Mouse (Mus musculus) adrenal gland, postnatal 10 days (tissue): ENCODE results near the gene Lhx8. TPM values are rescaled to one million over a fixed set of nuclear protein-coding genes. Genes with fewer than 3 reads are reported as not detected.

Source experiments
- DNase-seq: peaks from one replicate; pipeline ENCODE4 v3.0.0; 2021; ENCODE audit warnings: mixed read lengths
- long read RNA-seq, 2 experiments: library from polyadenylated mRNA; stranded (forward); transcript quantifications; one replicate each; pipeline ENCODE4 v2.0.0; 2021
- total RNA-seq, 2 experiments: library from RNA; stranded (reverse); gene quantifications; 2 replicates each; pipeline ENCODE4 v1.2.3; 2021

The Lhx8 gene
- total RNA-seq, result 1 to 10 TPM in 1 of 2 experiments, under 1 TPM in 1; 0.75 to 1.7 TPM
- long read RNA-seq, experiment 1, result 0 reads
- long read RNA-seq, experiment 2, partial matches to known transcripts, result 1 of 1 reads
- long read RNA-seq, experiment 2, other reads (novel, unspliced or antisense), result 0 of 1 reads

DNA sequence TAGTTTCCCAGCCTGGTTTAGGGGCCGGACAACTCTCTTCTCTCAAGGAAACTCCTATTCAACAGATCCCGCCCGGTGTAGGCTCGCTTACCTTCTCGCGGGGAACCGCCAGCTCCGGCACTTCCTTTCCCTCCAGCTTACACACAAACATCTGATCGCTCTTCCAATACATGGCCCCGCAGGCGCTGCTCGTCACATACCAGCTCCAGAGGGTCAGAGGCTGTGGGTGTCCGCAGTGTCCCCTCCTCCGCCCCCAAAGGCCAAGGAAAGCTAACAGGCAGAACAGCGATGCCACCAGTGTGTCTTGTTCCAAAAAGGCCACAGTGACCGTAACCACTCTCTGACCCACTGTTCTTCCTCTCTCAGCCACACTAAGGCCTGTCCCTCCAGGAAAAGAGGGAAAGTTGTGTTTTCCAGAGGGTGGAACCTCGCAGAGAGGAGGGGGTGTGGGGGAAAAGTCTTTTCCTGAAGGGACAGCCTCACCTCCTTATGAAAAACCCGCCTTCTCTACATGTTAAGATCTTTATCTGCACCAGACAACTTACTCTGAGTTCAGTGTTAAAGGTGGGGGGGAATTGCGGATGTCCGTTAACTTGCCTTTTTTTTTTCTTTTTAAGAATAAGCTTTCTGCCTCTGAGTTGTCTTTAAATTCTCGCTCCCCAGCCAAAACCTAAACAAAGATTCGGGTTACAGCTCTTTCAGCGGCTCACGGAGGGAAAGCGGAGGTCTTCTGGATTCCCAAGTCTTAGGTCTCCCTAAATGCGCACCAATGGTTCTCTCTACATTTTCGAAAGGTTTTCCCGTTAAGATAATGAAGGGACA lies at the start of gene Lhx8:
TSS of gene Lhx8 (minus strand) at position 479 of the 822 bp plus-strand sequence.
- peak; percentile 19 for DNase-seq

DNA sequence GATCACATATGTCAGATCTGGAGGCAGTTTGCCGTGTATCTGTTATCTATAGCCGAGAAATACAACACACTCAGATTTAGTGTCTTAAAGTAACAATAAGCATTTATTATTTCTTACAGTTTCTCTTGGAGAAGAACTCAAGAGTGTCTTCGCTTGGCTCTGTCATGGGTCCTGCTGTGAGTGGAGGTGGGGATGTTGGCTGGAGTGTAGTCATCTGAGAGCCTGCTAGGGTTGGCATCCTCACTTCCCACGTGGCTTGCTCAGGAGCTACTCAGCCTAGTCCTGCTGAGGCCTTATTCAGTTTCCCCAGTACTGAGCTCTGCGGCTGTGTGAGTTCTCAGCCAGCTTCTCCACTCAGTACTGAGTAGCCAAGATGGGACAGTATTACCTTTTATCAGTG lies 43.1 kb upstream of the Lhx8 start:
- no peak for DNase-seq

DNA sequence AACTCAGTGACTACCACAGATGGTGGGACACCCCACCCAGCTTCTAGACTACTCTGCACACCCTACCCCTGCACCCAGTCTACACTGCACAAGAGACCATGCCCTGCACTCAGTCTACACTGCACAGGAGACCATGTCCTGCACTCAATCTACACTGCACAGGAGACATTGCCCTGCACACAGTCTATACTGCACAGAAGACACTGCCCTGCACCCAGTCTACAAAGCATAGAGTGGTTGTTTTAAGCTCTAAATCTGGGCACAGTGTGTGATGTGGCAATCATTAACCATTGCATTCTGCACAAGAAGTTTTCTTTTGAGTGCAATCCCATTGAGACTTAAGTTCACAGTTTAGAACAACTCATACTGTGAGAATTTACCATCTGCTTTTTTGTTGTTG lies 42.2 kb upstream of the Lhx8 start:
- no peak for DNase-seq

DNA sequence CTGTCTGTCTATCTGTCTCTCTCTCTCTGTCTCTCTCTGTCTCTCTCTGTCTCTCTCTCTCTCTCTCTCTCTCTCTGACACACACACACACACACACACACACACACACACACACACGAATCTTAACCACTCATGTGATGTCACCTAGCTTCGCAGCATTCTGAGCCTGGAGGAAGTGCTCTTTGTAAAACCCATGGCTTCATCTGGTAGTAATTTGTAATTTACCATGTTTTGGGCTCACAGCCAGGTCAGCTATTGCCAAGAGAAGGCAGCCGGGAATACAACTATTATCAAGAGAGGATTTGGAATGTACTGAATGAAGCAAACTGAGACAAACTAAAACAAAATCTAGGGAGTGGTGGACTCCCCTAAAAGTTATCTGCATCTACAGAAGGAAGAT lies 36.9 kb upstream of the Lhx8 start:
- peak; percentile 45 for DNase-seq

DNA sequence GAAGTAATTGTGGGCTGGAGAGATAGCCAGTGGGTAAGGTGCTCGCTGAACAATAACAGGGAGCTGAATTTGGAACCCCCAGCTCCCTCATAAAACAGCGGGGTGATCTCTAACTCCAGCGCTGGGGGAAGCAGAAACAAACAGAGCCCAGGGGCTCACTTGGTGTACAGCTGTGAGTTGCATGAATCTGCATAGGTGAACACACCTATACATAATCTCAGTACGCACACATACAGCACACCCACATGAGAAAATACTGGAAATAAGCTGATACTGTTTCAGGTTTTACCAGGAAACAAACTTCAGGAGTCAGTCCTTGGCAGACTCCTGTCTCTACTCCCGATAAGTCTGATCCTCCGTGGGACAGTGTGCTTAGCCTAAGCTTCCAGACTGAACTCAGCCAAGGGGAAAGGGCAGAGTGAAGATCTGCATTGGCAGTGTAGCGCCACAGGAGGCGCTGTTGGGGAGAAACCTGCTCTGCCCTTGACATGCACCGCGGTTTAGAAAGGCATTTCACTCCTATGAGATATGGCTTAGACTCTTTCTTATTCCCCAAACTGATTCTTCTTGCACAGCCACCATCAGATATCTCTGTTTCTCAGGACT lies 34.2 kb upstream of the Lhx8 start:
- DNase-seq, result peak; percentile 41

DNA sequence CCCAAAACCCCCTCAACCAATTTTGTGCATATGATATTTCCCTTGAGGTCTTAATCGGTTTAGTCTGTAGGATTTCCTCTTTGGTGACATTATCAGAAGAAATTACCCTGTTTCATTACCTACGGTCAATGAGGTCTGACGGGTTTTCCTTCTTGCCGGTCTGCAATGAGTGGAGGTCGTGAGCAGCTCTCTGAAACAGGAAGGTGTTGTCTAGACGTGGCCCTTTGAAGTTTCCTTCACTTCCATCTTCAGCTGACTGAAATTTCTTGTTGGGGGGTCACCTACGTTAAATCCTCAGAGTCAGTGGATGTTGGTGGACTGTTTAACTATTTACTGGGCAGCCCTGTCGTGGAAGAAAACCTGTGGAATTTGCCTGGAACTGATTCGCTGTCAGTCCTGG lies 33.0 kb upstream of the Lhx8 start:
- DNase-seq, result no peak

DNA sequence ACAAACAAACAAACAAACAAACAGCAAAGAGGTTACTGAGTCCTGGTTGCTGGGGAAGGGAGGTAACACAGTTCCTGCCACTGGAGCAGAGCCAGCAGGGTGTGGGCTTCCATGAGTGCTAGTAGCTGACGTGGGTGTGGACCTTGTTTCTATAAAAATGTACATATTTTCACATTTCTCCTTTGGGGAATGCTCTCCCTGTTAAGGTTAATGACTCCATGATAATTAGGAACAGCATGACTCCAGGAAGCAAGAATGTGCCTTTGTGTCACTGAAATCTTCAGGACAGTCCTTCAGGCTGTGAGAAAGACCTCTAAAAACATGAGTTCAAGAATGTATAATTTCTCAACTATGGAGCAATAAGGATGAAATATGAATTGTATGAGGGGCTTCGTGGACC lies 28.8 kb upstream of the Lhx8 start:
- DNase-seq, result no peak

DNA sequence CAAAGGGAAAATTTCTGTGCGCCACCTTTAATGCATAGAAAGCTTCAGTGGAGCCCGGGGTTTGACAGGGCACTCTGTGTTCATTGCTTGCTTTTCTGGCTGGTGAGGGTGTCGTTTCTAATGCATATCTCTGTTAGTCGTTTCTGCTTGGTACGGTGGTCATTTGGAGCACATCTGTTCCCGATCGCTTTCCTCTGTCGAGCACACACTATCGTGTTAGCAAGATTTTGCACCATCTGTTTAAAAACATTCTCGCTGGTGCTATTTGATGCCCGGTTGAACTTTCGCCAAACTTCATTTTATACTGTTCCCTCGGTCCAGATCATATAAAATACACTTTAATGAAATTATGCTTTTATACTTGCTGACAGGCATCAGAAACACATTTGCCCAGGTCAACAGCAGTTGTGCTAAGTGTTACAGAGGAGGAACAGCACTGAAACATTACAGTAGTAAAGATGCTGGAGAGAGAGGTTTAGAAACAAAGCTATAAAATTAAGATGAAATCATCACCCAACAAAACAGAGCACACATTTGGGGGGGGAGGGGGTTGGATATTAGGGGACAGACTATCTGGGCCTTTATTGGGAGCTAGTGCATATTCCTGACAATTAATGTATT lies 9.9 kb upstream of the Lhx8 start:
- DNase-seq, result no peak

DNA sequence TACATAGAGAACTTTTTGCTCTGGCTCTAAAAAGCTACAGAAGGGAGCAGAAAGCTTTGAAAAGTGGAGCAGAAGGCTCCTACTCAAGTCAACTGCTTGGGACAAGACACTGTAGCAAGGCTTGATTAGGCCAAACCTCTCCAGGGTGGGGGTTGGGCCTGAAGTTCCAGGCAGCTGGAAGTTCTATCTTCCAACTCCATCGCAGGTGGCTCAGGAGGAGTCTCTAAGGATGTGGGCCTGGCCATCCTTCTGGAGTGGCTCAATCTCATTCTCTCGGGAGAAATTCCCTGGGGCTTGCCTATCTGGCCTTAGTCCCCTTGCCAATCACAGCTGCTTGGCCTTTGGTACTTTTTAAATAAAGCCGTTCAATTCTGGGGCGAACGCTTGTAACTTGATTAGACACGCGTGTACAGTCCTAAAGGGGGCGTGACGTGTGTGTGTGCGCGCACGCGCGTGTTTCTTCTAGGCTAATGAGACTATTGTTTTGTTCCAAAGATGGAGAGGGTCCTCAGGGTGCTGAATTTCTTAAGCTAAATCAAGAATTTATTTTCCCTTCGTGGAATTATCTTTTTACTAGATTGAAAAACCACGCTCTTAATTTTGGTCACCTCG lies 9.3 kb upstream of the Lhx8 start:
- no peak for DNase-seq

DNA sequence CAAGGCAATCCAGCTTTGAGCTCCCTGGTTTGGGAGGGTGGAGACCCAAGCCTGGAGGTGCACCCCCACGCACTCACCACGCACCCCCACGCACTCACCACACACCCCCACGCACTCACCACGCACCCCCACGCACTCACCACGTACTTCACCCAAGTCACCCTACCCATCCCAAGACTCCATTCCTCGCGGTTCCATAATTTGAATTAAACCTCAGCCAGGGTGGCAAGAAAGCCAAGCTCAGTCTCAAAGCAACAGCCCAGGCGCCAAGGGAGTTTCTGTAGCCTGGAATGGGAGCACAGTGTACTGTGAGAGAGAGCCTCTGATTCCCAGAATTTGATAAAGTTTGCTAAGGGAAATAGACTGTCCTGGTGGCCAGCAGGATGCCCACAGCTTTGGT lies 4.3 kb upstream of the Lhx8 start:
- DNase-seq, result no peak

DNA sequence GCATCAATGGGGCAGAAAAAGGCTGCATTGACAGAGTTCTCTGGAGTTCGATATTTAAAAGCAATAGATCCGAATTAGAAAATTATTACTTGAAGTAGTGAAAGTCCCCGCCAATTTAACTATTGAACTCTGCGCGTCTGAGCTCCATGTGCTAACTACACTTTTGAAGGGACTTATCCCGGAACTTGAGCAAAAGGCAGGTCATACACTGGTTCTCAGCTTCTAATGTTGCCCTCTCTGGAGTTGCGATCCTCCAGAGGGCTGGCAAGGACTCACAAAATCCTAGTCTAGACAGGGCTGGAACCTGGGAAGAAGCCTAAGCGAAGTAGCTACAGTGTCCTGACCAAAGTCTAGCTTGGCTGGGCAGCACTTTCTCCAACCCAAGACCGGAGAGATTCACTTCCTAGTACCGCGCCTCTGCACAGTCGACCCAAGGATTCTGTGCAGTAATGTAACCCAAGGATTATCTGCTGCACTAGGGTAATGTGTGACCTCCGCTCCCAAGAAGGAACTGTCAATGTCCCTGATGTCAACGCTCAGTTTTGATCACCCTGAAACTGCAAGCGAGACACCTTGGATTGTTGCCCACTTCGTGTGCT lies 3.0 kb upstream of the Lhx8 start:
- DNase-seq, result no peak

DNA sequence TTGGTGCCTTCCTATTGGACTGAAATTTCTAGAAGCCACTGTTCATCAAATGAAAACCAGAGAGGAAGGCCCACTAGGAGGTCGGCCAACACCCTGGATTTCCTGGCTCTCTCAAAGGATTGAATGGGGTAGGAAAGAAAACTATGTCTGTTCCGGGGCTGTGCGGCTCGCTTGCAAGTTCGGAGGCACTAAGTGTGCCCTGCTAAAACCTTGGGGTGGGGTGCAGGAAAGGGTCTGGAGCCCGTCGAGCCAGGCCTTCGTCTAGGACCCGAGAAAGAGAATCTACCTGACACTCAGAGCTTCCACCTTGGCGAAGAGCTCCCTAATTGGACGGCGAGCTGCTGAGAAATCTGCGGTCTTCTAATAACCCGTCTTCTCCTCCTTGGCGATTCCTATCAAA lies 2.5 kb upstream of the Lhx8 start:
- DNase-seq, result peak; percentile 7

DNA sequence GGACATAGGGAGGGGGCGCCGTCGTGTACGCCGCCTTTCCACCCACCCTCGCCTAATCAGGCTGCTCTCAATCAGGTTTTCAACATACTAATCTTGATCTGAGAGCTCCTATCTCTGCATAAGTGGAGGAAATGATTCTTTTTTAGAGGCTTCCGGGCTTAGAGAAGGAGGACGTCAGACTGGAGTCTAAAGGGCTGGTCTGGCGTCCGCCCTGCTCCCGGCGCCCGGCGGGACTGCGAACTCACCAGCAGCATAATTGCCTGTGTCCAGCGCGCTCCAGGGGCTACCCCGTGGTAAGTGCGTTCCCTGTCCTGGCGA lies 1.7 kb upstream of the Lhx8 start:
- DNase-seq, result peak; percentile 27

DNA sequence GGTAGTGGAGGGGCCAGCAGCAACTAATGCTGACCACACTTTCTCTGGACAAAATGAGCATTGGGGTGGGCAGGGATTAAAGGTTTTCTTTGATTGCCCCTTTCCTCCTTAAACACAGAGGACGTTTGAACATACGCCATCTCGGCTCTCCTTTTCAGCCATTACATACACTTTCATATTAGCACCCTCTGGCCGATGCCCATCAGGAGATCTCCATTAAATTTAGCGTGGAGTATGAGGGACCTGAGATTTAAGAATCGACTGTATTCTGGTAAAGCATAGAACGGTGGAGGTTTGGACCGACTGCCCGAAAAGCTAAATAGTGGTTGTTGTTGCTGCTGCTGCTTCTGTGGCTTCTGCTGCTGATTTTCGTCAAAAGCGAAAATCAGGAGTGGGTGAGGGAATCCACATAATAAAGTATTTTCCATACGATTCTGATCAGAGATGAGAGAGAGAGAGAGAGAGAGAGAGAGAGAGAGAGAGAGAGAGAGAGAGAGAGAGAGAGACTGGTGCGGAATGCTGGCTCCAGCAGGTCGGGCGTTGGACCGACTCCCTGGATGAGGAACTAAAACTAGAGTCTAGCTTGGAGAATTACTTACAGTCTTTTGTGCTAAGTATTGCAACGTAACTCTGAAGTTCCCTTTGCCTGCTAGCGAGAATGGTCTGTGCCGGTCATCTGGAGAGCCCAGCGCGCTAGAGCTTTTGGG lies 1.2 kb upstream of the Lhx8 start:
- no peak for DNase-seq

DNA sequence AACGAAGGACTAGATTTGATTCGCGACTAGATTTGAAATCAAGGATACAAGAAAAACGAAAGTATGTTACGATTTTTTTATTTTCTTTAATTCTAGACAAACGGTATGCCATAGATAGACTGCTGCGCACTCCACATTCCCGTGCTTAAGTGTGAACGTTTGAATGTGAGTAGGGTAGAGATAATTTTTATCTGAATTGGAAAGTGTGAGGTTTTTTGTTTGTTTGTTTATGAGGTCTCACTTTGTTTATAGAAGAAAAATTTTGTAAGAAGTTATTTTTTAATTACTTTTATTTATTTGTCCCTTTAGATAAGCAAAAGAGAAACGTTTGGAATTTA lies 513 bp upstream of the Lhx8 start:
- DNase-seq, result no peak

DNA sequence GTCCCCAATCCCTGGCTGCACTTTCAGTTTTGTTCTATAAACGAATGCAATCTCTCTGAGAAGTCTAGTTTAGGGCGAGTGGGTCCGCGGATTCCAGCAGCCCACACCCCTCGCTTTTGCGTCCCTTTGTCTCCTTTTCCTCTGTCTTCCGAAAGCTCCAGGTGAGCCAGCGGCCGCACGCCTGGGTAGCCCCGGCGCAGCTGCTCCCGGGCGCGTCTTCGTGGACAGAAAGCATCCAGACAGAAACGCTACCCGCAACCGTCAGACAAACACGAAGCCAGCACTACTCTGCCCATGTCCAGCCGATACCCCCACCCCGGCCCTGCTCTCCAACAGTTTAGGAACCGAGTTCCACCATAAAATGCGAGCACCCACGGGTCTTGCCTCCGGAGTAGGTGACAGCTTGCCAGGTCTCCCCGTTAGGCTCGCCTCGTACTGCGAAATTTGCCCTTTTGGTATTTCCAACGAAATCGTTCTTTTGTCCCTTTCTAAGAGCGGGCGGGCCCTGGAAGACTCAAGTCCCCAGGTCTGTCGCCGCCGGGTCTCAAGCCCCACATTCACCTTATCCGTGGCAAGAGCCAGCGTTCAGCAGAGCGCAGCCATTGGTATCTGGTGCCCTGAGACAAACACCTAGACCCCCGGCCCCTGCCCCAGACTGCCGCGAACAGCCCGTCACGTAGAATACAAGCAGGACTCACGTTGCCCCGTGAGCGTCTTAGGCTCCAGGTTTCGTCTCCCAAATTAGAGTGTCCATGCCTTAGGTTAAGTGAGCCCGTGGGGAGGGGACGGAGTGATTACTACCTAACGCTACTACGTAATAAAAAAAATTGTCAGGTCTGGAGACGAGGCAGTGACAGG lies 907 bp downstream of the Lhx8 start:
- peak; percentile 25 for DNase-seq

DNA sequence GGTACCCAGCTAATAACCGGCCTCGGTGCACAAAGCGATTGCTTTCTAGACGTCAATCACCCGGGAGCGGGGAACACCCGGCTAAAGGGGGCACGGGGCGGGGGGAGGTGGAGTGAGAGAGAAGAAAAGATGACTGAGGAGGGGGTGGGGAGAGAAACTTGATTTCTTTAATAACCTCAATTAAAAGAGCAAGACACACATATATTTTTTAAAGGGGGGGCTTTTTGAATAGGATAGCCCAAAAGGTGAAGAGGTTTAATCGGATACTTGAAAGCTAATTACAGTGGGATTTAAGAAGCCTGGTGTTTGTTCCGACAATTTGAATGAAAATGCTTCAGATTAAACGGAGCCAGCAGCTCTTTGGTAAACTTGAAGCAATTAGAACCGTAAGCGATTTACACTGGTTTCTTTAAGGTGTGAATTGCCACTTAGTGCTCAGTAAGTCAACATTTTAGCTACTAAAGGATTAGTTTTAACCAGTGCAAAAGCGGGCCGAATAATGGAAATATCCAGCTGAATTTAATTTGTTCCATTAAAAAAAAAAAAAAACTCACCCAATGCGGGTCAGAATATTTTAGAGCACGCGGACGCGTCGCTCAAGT lies 1.6 kb downstream of the Lhx8 start:
- no peak for DNase-seq

DNA sequence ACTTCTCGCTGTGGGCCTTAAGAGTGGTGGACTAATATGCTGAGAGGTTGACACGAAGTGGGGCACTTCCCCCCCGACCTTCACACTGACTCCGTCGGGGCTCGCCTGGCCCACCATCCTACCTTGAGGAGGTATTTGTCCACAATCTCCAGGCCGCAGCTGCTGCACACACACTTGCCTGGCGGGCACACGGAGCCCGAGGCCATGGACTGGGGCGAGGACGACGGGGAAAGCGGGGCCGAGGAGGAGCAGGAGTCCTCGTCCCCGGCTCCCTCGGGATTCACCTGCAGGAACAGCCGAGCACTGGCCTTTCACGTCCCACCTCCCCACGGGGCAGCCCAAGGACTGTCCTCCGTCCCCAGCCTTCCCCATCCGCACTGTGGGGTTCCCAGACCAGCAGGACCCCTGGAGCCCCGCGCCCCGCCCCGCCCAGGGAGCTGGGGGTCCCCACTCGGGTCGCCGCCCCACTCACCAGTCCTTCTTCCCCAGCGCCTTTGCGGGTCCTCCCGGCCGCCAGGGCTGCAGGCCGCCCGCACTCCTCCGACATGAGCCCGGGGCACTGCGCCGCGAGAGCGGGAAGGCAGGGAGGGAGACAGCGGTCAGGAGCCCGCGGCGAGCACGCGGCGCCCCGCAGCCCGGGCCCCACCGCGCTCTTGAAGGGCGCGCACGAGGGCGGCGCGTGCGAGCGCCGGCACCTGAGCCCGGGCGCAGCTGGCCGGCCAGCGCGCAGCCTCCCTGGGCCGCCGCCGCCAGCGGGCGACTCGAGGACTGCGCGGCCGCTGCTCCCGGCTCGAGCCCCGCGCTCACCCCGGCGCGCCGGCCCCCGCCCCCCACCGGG lies 2.4 kb downstream of the Lhx8 start:
- peak; percentile 26 for DNase-seq

DNA sequence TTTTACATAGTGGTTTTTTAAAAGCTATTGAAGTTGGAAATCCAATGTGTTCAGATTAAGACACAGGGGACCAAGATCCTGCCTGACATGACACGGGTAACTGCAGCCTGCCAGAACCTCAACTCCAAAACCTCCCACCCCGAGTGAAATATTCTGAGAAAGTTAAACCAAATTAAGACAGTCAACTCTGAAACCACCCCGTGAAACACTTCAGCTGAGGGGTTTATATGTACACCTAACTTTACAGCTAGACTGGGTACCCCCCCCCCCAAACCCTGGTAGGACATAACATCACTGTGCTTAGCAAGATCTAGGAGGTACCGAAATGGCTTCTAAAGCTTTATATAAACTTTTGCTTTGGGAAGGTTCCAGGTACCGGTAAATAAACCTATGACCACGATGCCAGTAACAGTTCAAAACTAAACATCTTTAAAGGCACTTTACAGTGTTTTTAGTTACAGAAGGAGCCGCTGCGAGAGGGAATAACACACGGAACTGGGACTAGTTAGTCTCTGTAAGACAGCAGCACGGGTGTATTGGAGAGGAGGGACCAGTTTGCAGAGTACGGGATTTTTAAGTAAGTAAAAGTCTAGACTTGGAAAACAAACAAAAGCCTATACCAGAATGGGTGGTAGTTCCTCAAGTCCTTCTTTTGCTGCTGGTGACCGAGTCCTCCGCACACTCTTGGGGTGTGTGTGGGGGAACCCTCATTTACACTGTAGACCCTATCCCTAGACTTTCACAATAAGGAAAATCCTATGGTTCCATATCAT lies 3.2 kb downstream of the Lhx8 start:
- DNase-seq, result no peak
